Mouse (Mus musculus) right cerebral cortex, postnatal 25 days (tissue): ENCODE measurements at regions not wholly inside any gene's neighbourhood (a gene's known extent, or its start where the extent isn't known, plus 50 kb on each side); places are given as distances from the start of the nearest gene placed in this dataset.

ENCODE experiments used
- DNase-seq: peaks from one replicate; pipeline ENCODE4 v3.0.0; 2022

DNA sequence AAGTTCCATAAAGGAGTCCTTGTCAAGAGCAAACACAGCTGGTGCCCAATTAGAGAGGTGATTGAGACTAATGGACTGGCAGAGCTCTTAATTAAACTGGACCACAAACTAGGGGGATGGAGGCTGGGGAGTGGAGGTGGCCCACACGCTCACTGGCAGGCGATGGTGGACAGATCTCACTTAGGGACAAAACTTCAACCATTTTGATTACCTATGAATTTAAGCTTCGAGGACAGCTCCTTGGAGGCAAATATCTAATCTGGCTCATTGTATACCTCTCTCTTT, 133.8 kb upstream of the Jun start:
- no peak for DNase-seq

DNA sequence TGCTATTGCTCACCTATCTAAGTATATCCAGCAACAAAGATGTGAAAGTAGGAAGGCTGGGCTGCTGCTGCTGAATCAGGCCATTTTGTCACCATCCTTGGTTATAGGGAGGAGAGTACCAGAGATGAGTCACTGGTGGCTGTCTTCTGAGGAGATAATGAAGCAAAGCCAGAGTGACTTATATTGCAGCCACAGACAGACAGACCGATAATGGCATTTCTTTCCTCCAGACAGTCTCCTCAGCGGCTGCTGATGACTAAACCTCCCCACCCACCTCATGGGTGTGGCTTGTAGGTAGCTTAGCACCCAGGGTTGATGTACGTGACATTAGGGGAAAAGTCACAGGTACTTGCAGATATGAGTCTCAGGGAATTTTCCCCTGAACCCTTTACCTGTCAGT, 136.1 kb upstream of the Jun start:
- no peak for DNase-seq

- DNase-seq = no peak
Observed at GRCm38 (mm10) chr4:95191654-95192406, 139.8 kb upstream of the Jun start.

DNA sequence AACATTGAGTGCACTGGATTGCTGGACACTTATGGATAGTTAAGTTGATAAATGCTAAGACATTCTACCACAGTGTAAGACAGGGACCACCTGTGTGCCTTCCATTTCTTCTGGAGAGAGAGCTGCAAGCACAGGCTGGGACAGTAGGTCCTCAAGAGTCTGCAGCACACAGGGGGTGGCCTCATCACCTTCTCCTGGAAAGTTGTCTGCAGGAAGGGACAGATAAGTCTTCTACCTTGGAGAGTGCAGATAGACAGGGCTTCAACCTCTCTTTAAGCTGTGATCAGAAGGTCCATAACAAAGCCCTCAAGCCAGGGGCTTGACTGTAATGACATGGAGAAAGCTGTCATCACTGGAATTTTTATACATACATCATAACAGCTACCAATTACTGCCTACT, 140.5 kb upstream of the Jun start:
- no peak for DNase-seq

DNA sequence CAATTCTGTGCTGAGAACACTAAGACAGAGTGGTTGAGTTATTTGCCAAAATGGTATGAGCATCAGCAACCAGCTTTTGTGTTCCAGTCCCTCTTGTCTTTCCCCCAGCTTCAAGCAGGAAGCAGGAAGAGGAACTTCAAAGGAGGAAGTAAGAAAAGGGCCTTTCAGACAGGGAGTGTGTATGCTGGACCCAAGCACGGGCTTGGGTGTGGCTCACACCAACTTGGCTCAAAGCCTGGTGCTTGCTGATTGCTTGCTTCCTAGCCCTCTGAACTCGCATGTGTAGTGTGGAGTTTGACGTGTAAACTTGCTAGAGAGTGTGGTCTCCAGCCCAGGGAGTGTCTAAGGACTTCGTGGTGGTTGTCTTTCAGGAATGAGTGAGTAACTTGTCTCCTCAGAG, 141.0 kb upstream of the Jun start:
- no peak for DNase-seq

DNA sequence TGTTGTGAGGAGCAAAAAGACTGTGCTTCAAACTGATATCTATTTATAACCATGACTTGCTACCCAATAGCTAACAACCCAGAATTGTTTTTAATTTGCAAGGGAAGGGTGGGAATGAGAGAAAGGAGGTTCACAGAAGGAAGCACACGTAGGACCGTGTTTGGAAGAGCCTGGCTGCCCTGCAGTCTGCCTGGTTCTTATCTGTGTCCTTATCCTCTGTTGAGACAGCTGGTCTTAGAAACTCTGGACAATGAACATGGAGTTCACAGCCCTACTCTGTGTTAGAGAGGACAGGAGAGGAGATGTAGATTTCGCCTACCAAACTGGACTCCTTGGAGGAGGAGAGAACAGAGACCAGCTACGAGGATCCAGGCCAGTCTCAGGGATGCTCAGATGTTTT, 141.5 kb upstream of the Jun start:
- no peak for DNase-seq

DNA sequence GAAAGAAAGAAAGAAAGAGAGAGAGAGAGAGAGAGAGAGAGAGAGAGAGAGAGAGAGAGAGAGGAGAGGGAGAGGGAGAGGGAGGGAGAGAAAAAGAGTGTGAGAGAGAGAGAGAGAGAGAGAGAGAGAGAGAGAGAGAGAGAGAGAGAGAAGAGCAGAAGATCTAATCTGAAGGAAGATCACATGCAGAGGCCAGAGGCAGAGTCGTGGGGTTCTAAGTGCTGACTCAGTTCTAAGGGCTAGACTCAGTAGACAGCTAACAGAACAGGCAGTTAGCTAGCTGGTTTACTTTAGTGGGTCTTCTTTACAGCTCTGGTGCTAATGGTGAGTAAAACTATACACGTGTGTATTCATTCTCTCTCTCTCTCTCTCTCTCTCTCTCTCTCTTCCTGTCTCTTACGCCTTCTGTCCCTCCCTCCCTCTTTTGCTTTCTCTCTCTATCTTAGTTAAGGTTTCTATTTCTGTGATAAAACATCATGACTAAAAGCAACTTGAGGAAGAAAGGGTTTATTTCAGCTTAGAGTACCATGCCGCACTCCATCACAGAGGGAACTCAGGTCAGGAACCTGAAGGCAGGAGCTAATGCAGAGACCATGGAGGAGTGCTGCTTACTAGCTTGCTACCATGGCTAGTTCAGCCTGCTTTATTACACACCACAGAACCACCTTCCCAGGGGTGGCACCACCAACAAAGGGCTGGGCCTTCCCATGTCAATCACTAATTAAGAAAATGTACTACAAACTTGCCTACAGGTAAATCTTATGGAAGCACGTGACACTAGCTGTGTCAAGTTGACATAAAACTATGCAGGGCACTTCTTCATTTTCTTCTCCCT, 142.8 kb upstream of the Jun start:
- DNase-seq = no peak

- no peak for DNase-seq
Observed at GRCm38 (mm10) chr4:95196106-95196505, 144.1 kb upstream of the Jun start.

DNA sequence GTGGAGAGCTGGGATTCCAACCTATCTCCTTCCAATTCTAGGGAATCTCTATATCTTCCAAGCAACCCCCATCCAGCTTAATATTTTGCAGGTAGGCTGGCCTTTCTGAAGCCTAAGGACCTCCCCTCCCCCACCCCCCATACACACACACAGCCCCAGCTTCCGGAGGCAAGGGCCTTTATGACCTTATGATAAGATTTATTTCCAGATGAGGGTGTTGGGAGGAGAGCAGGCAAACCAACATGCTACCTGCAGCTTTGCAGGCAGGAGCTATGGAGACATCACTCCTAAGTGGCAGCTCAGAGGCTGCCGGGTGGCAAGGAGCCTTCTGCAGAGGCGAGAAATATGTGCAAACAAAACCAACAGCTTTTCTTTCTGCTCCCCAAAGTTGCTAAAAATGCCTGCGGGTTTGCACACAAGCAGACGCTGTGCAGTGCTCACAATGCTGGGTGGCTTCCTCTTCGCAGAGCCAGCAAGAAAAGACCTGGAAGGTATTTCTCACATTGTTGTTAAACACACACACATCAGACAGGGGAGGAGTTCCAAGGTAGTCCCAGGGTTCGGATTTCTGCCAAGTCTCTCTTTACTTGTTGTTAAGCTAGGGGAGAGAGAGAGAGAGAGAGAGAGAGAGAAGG, 145.2 kb upstream of the Jun start:
- DNase-seq = peak; percentile 34

DNA sequence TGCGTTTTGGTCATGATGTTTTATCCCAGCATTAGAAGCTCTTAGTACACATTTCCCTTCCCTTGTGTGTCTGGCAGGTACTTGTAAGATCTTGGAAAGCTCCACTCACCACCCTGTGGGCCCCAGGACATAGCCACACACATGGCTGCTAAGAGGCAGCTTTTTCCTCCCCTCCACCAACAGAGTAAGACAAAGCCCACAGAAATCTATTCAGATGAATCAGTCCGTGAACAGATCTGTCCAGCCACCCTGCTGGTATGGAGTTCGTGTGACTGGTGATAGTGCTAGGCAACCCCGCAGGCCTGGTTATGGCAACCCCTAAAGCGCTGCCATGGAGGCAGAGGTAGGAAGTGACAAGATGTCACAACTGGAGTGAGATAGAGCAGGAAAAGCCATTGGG, 147.4 kb upstream of the Jun start:
- DNase-seq = no peak

- DNase-seq = no peak
Observed at GRCm38 (mm10) chr4:95200130-95200529, 148.1 kb upstream of the Jun start.

GRCm38 (mm10) chr4:95202478-95202877, 150.5 kb upstream of the Jun start:
- no peak for DNase-seq

- DNase-seq = no peak
Observed at GRCm38 (mm10) chr4:95203577-95203976, 151.6 kb upstream of the Jun start.

GRCm38 (mm10) chr4:95205372-95205771, 153.3 kb upstream of the Jun start:
- no peak for DNase-seq

DNA sequence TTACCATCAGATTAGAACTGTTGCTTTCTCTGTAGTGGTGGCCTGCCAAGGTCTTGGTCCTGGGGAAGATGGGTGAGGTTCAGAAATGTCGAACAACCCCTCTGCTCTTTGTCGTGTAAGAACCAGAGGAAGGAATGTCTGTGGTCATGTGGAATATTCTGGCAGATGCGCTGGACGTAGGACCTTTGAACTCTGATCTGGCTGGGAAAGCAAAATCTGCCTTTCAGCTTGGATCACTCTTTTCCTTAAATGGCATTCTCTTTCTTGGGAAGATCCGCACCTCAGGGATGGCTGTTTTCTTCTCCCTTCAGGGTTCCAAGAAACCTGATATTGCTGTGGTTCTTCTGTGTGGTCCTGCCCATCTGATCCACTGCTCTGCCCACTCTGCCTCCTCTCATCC, 155.8 kb upstream of the Jun start:
- DNase-seq = no peak

GRCm38 (mm10) chr4:95208827-95209226, 156.8 kb upstream of the Jun start:
- DNase-seq = no peak

GRCm38 (mm10) chr4:95209322-95210119, 157.5 kb upstream of the Jun start:
- DNase-seq = no peak

DNA sequence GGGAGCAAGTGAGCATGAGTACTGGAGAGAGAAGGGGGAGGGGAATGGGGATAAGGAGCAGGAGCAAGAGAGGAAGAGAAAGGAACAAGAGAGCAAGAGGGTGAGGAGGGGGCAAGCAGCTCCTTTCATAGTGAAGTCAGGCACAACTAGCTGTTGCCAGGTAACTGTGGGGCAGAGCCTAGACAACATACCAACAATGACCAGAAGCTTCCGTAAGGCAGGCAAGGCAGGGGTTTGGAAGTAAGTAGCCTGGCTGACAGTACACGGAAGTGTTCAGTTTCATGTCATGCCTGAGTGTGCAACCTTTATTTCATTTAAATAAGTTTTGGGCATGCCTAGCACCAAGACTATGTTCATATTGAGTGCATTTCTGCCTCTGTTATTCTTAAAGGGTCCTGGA, 160.5 kb upstream of the Jun start:
- DNase-seq = no peak

DNA sequence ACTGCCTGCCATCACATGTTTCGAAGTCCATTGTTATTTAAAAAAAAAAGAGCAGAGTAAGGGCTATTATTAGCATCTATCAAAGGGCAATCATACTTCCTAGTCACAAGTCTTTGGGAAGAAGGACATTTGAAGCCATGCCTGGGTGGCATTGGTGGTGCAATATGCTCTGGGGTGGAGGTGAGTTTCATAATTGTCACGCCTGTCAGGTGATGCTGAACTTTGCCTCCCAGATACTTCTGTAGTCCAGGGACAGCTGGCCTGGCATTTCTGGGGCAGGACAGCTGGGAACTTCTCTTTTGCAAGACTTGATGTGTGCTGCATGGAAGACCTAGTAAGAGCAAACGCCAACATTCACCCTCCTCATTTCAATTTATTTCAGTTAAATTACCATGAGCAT, 161.0 kb upstream of the Jun start:
- DNase-seq = no peak

DNA sequence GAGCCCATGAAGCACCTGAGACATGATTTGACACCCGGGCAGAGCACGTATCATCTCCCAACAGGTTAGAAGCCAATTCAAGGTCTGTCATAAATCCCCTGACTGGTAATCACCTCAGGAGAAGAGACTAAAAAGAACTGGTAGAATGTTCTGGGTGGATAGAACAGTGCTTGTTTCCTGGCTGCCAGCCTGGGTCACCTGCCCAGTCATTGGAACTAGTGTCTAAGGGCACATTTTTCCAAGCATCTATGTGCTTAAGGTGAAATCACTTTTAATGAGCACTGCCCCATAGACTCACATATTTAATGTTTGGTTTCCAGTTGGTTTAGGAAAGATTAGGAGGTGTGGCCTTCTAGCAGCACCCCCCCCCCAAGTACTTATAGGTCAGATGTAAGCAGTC, 162.0 kb upstream of the Jun start:
- DNase-seq = no peak

GRCm38 (mm10) chr4:95215187-95215586, 163.2 kb upstream of the Jun start:
- no peak for DNase-seq

DNA sequence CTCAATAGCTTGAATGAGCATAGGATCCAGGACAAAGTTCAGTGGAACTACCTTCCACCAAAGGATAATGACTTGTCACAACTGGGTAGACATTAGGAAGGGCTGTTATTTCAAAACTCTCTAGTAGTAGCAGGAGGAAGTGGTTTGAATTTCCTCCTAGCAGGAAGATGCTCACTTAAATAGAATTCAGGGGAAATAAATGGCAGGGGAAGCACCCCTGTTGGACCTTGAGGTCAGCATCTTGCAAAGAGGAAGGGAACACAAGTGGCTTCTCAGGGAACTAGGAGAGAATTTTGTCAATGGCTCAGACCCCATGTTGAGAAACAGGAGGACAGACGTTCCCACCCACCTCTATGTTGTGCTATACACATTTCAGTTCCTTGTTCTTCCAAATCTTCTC, 178.4 kb upstream of the Jun start:
- no peak for DNase-seq

- DNase-seq = no peak
Observed at GRCm38 (mm10) chr4:95233034-95233433, 181.0 kb upstream of the Jun start.
